22 mouse cellular contexts compared by ENCODE assay signal in the genomic region with DNA sequence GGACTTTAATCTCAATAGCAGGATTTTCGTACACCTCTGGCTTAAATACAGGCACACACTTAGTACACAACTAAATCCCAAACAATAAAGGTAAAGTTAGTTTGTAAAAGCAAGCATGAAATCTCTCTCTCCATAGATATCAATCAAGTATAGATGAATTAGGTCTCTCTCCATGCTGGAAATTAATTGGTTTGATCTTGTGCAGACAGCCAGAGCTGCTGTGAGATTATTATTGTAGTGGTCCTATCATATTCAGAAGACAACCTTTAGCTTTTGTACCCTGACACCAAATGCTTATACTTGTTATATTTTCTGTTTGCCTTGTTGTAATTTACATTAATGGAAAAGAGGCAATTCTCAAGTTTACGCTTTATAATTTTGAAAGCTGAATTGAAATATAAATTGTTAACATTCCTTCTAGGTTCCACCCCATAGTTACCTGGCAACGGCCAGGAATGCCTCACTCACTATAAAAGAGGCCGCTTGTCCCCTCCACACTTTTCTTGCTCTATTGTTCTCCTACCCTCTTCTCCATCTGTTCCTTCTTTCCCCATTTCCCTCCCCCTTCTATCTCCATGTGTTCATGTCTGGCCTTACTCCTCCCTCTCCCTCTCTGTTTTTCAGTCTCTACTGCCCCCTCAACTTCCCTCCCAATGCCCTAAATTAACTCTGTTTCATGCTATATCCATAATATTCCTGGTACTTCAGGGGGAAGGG.
DNase-seq lines count a peak whose midpoint lies in the region; ATAC-seq and TF ChIP-seq lines count a peak whose summit lies in the region.
"Had no signal": no experiment of that assay in that cellular context is flagged by ENCODE, and none has a peak within 500 bp of the region (broad histone marks: within the 10 kb centered on the region; RNA-seq: fewer than 3 reads in every experiment).

No protein-coding gene starts in this region.

- DNase-seq in forebrain, embryonic 10.5 days (ENCODE audit: extremely low spot score, low spot score): no peak
- DNase-seq in forebrain, postnatal 0 days: no peak
- no peak for DNase-seq in layer of hippocampus, postnatal 25 days (ENCODE audit: extremely low spot score in 1 of 2, low spot score in 1 of 2)
- no peak for DNase-seq in layer of hippocampus, postnatal 36 days
- DNase-seq: adrenal gland, adult 8-10 months; cerebellum, adult 8-10 months; cerebellum, postnatal 36 days; gastrocnemius, adult 2 months; kidney, adult 11 months; kidney, postnatal 36 days; liver, postnatal 0 days; lung, postnatal 10 days; retina, postnatal 1 day; right cerebral cortex, postnatal 25 days; spleen, adult 18-20 months; thymus, postnatal 25 days had no signal

- no peaks in the 10 kb centered on the region for H3K9me3 ChIP-seq in forebrain, embryonic 10.5 days
- H3K9me3 ChIP-seq in forebrain, postnatal 0 days (ENCODE audit: low read length): no peaks in the 10 kb centered on the region
- no peaks in the 10 kb centered on the region for H3K9me3 ChIP-seq in midbrain, embryonic 12.5 days
- H3K9me3 ChIP-seq in midbrain, embryonic 15.5 days: no peaks in the 10 kb centered on the region
- H3K9me3 ChIP-seq in forebrain, embryonic 13.5 days (replicated peaks): no peaks in the 10 kb centered on the region
- H3K9me3 ChIP-seq in midbrain, embryonic 13.5 days: no peaks in the 10 kb centered on the region
- H3K9me3 ChIP-seq: kidney, embryonic 15.5 days had no signal

- H3K27ac ChIP-seq in forebrain, embryonic 10.5 days: peak overlapping the region; percentile 69
- H3K27ac ChIP-seq in forebrain, postnatal 0 days (ENCODE audit: low read depth, low read length): no peak overlapping the region
- no peak overlapping the region for H3K27ac ChIP-seq in midbrain, embryonic 12.5 days (replicated peaks)
- no peak overlapping the region for H3K27ac ChIP-seq in midbrain, embryonic 15.5 days
- H3K27ac ChIP-seq in forebrain, embryonic 13.5 days: no peak overlapping the region
- no peak overlapping the region for H3K27ac ChIP-seq in midbrain, embryonic 13.5 days
- H3K27ac ChIP-seq: gastrocnemius, adult 2 months; kidney, embryonic 15.5 days had no signal

- no peak overlapping the region for H3K4me3 ChIP-seq in forebrain, embryonic 10.5 days
- H3K4me3 ChIP-seq in forebrain, postnatal 0 days (ENCODE audit: low read depth, low read length): no peak overlapping the region
- H3K4me3 ChIP-seq in midbrain, embryonic 12.5 days: no peak overlapping the region
- H3K4me3 ChIP-seq in midbrain, embryonic 15.5 days: no peak overlapping the region
- H3K4me3 ChIP-seq in forebrain, embryonic 13.5 days: no peak overlapping the region
- no peak overlapping the region for H3K4me3 ChIP-seq in midbrain, embryonic 13.5 days (replicated peaks)
- H3K4me3 ChIP-seq: gastrocnemius, adult 2 months; kidney, embryonic 15.5 days had no signal

- 58% methylated on average over 4 of the region's 4 CpGs for WGBS in forebrain, embryonic 10.5 days
- WGBS in forebrain, postnatal 0 days: 35% methylated on average over 4 of the region's 4 CpGs
- WGBS in midbrain, embryonic 12.5 days: 35% methylated on average over 4 of the region's 4 CpGs
- WGBS in midbrain, embryonic 15.5 days: 32% methylated on average over 4 of the region's 4 CpGs
- WGBS in forebrain, embryonic 13.5 days: 25% methylated on average over 4 of the region's 4 CpGs
- WGBS in midbrain, embryonic 13.5 days: 27% methylated on average over 4 of the region's 4 CpGs

- no peak overlapping the region for H3K9ac ChIP-seq in forebrain, postnatal 0 days
- no peak overlapping the region for H3K9ac ChIP-seq in midbrain, embryonic 12.5 days (replicated peaks)
- no peak overlapping the region for H3K9ac ChIP-seq in midbrain, embryonic 15.5 days
- no peak overlapping the region for H3K9ac ChIP-seq in forebrain, embryonic 13.5 days
- no peak overlapping the region for H3K9ac ChIP-seq in midbrain, embryonic 13.5 days (replicated peaks)
- H3K9ac ChIP-seq: kidney, embryonic 15.5 days; liver, postnatal 0 days had no signal

- H3K4me2 ChIP-seq in forebrain, postnatal 0 days (ENCODE audit: low read depth): no peak overlapping the region
- no peak overlapping the region for H3K4me2 ChIP-seq in midbrain, embryonic 12.5 days (replicated peaks)
- no peak overlapping the region for H3K4me2 ChIP-seq in midbrain, embryonic 15.5 days
- H3K4me2 ChIP-seq in forebrain, embryonic 13.5 days: no peak overlapping the region
- H3K4me2 ChIP-seq in midbrain, embryonic 13.5 days (replicated peaks): no peak overlapping the region
- H3K4me2 ChIP-seq: kidney, embryonic 15.5 days had no signal

- ATAC-seq in forebrain, postnatal 0 days: no peak
- ATAC-seq in midbrain, embryonic 12.5 days (ENCODE audit: low FRiP score, low read depth): peak; percentile 81
- no peak for ATAC-seq in midbrain, embryonic 15.5 days (replicated peaks)
- ATAC-seq in forebrain, embryonic 13.5 days: peak; percentile 73; the same call in 1 of the 2 replicates
- 0 out of 2 replicates have a peak, but pooled peaks have one; percentile 50 for ATAC-seq in midbrain, embryonic 13.5 days
- ATAC-seq: activated CD4-positive, CD25-positive, alpha-beta regulatory T cell, adult 4 months; liver, postnatal 0 days had no signal

- H3K27me3 ChIP-seq in forebrain, embryonic 10.5 days (ENCODE audit: poor library complexity, severe bottlenecking): no peaks in the 10 kb centered on the region
- H3K27me3 ChIP-seq in forebrain, postnatal 0 days (ENCODE audit: insufficient read depth, low read length): no peaks in the 10 kb centered on the region
- no peaks in the 10 kb centered on the region for H3K27me3 ChIP-seq in midbrain, embryonic 12.5 days
- no peaks in the 10 kb centered on the region for H3K27me3 ChIP-seq in midbrain, embryonic 15.5 days (replicated peaks)
- no peaks in the 10 kb centered on the region for H3K27me3 ChIP-seq in forebrain, embryonic 13.5 days
- no peaks in the 10 kb centered on the region for H3K27me3 ChIP-seq in midbrain, embryonic 13.5 days
- H3K27me3 ChIP-seq: kidney, embryonic 15.5 days had no signal

- no peak for TF ChIP-seq CTCF in forebrain, postnatal 0 days (IDR thresholded peaks at IDR 0.05; ENCODE audit: low read depth)

- H3K36me3 ChIP-seq in forebrain, embryonic 10.5 days (replicated peaks): no peaks in the 10 kb centered on the region
- no peaks in the 10 kb centered on the region for H3K36me3 ChIP-seq in forebrain, postnatal 0 days (ENCODE audit: insufficient read depth)
- H3K36me3 ChIP-seq in midbrain, embryonic 12.5 days: no peaks in the 10 kb centered on the region
- no peaks in the 10 kb centered on the region for H3K36me3 ChIP-seq in midbrain, embryonic 15.5 days (replicated peaks)
- no peaks in the 10 kb centered on the region for H3K36me3 ChIP-seq in forebrain, embryonic 13.5 days (ENCODE audit: poor library complexity, severe bottlenecking)
- H3K36me3 ChIP-seq in midbrain, embryonic 13.5 days: no peaks in the 10 kb centered on the region
- H3K36me3 ChIP-seq: kidney, embryonic 15.5 days had no signal

- H3K4me1 ChIP-seq in forebrain, embryonic 10.5 days: peaks cover 24% of the 10 kb centered on the region
- H3K4me1 ChIP-seq in forebrain, postnatal 0 days (ENCODE audit: insufficient read depth): no peaks in the 10 kb centered on the region
- peaks cover 4% of the 10 kb centered on the region; the same call in 1 of the 2 replicates for H3K4me1 ChIP-seq in midbrain, embryonic 12.5 days
- H3K4me1 ChIP-seq in midbrain, embryonic 15.5 days: no peaks in the 10 kb centered on the region
- H3K4me1 ChIP-seq in forebrain, embryonic 13.5 days: 0 out of 2 replicates have a peak, but pooled peaks cover 3% of the 10 kb centered on the region
- no peaks in the 10 kb centered on the region for H3K4me1 ChIP-seq in midbrain, embryonic 13.5 days (replicated peaks)
- H3K4me1 ChIP-seq: kidney, embryonic 15.5 days had no signal

Comparison
In these comparisons a context has a peak if more than half of its experiments do, and no peak if none do; other contexts are left out.
1. ATAC-seq: peak in midbrain, embryonic 12.5 days (single experiment), forebrain, embryonic 13.5 days (single experiment) and midbrain, embryonic 13.5 days (single experiment); none in forebrain, postnatal 0 days (single experiment) and midbrain, embryonic 15.5 days (single experiment).